Mouse (Mus musculus) neutrophil, adult 5-6 weeks (primary cell): Measurements from ENCODE around the gene Calb2. TPM values are rescaled to one million over a fixed set of nuclear protein-coding genes. Genes with fewer than 3 reads are reported as not detected.

ENCODE experiments used
- ATAC-seq: fragments of 151-379, 151-347 bp; 2 replicates; pipeline ENCODE4 v1.8.0; 2017; ENCODE audit warnings: mild to moderate bottlenecking, moderate TSS enrichment; ENCODE audit not compliant: insufficient number of reproducible peaks, poor library complexity, low FRiP score, severe bottlenecking; ENCODE audit errors: extremely low read depth
- total RNA-seq: library from RNA; stranded (forward); fragments of 200-1000 nt; gene quantifications from 2 replicates; pipeline ENCODE4 v1.2.3, GENCODE M21; 2017

The Calb2 gene
- total RNA-seq, 1 experiment from 2014 or later, result not detected

DNA sequence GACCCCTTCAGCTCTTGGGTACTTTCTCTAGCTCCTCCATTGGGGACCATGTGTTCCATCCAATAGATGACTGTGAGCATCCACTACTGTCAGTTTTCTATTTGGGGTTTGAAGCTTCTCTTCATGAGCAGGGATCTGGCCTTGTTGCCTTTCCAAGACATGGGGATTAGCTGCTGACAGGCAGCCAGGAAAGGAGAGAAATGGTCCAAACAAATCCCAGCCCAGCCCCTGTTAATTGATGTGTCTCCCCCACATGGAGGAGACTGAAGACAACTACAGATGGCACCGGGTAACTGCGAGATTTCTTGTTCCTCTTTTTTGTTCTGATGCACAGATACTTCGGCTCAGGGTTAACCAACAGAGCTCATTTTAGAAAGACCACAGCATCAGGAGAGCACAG, 27.9 kb downstream of the Calb2 start:
- no peak for ATAC-seq

DNA sequence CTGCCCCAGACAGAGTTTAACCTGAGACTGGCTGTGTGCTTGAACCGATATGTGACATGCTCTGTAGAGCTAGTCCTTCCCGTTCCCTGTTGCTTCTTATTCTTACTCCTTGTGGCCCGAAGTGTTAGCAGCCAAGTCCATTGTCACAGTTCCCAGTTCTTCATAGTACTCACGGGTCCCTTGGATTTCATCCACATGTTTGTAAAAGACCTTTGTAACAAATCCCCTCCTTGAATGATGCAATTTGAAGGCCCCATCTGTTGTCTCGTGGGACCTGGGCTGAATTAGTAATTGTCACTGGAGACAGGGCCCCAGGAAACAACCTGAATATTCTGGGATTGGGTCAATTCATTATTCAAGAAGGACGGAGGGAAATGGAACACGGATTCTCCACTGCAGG, 32.5 kb downstream of the Calb2 start:
- no peak for ATAC-seq

DNA sequence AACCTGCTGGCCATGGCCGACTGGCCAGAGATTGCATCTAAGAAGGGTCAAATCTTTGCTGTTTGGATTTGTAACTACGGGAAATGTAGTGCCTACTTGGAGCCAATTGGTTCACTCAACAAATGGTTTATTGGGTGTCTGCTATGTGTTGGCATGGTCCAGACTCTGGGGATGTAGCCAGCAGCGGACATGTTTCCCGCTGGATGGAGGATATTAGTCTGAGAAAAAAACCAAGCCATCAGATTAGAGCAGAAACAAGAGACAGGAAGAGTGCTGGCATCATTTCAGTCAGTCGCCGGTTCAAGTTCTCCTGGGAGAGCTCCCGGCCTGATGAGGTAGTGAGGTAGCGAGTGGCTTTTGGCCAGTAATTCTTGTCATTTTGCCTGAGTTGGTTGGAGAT, 33.8 kb downstream of the Calb2 start:
- no peak for ATAC-seq

DNA sequence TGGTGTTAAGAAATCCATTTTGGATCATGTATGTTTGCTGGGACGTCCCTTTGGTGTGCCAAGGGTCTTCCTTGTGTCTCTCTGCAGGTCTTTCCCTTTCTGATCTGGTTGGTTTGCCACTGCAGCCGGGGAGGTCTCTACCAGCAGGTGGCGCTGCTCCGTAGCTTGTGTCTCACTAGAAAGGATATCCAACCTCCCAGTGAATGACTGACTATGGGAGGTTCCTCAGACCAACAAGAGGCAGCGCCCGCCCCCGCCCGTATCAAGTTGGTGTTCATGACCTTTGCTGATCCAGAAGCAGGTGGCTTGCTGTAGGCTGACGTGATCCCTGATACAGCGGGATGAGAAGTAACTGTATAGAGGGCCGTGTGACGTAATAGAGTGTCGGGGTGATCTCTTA, 37.5 kb downstream of the Calb2 start:
- no peak for ATAC-seq

DNA sequence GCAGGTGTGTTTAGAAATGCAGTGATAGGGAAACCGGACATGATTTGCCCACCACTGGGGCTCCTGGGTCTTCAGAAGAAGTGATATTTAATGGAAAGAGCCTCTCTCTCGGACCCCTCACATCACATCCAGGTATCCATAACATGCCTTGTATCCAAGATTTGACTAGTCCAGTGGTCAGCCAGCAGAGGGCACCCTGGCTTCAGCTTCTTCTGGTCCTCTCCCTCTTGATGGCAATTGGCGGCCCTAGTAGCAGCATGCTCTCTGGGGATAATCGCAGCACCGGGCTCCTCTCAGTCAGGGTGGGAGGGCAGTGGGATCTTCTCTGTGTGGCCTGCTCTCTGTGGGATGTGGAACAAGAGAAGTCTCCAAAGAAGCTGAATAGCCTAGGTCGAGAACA, 48.3 kb downstream of the Calb2 start:
- ATAC-seq, result no peak

DNA sequence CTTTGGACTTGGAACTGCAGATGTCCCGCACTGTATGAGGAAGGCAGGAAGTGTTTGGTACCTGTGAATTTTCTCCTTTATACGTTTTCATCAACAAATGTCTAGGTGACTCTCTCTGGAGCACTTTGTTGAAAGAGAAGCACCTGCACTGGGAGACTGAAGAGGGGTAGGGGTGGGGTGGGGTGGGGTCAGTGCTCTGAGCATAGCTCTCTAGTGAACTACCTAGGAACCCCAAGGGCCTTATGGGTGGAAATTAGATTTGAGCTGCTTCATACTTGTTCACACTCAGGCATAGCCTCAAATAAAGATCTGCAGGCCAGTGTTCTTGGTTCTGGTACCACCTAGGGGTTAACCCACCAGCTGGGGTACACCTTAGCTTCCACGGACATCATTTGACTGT, 65.4 kb downstream of the Calb2 start, which contains the start of gene Gm17720:
TSS of gene Gm17720 (minus strand) at position 101 of the 400 bp plus-strand sequence.
- ATAC-seq, result no peak

DNA sequence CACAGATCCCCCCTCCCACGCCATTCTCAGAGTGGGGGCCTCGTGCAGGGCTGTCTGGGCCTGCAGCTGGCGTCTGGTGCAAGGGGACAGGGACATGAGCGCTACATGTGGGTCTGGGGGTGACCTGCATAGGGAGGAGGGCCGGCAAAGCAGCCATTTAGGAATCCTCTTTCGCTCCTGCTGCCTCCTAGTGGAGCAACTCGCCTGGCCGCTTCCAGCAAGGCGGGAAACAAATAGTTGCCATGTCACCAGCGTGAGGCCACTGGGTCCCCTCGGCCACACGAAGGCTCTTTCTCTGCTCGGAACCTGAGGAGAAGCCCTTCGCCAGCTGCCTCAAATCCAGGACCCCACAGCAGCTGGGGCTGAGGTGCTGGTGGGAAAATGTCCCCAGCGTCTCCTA, 66.3 kb downstream of the Calb2 start:
- no peak for ATAC-seq

DNA sequence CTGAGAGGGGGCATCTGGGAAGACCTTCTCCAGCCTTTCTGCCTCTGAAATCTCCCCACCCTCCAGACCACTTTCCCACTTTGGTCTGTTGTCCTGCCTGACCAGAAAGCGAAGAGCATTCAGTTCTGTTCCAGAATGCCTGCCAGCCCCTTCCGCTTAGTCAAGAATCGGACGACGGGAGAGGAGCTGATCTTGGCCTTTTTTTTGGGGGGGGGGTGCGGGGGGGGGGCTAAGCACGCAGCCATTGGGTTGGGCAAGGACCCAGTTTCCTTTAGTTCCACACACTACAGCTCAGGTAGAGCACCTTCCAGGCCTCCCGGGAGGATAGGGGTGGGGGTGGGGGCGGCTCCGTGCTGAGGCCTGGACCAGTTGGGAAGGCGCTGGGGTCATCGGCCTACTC, 67.1 kb downstream of the Calb2 start, which contains the start of gene Gm21964:
TSS of gene Gm21964 (plus strand) at position 301 of the 400 bp plus-strand sequence.
- no peak for ATAC-seq

DNA sequence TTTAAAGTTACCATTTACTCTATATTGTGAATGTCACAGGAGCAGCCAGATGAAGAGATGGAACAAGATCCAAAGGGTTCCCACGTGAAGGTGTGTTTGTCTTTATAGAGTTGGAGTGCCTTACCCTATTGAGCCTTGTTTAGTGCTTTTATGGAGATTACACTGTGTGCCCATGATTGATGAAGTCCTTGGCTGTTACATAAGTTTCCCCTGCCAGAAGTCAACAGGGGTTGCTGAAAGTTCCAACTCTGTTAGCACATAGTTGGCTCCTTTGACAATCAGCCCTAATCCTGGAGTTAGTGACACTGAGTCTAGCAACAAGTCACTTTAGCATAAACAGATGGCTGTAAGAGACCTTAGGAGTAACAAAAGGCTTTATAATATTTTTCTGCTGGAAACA, 76.1 kb downstream of the Calb2 start:
- no peak for ATAC-seq

Other genes starting within 250 kb of the Calb2 start
- 0.49 TPM in 1 of 2 replicates, not detected in the other for gene Marveld3, start 206.0 kb downstream of the Calb2 start, total RNA-seq
- not detected in 2 replicates for gene Tat, start 177.8 kb downstream of the Calb2 start, total RNA-seq
- not detected in 2 replicates for gene Chst4, start 128.5 kb downstream of the Calb2 start, total RNA-seq
- 0.25 and 1.0 TPM in 2 replicates for gene Zfp612, start 88.5 kb downstream of the Calb2 start, total RNA-seq
- not detected in 2 replicates for gene Gm21964, start 67.0 kb downstream of the Calb2 start, total RNA-seq
- not detected in 2 replicates for gene Gm17720, start 65.5 kb downstream of the Calb2 start, total RNA-seq
- 4.3 and 5.6 TPM in 2 replicates for gene Cmtr2, start 47.5 kb upstream of the Calb2 start, total RNA-seq
- gene Hydin, start 98.8 kb upstream of the Calb2 start, total RNA-seq, result 0.12 TPM in 1 of 2 replicates, not detected in the other